Mouse (Mus musculus) frontal cortex, postnatal 25 days (tissue): Measurements from ENCODE around the gene Rnf123.

ENCODE experiments used
- DNase-seq, 2 experiments: peaks; one replicate each; pipeline ENCODE4 v3.0.0; 2022; ENCODE audit warnings: low spot score in 2 of 2

The Rnf123 gene

GRCm38 (mm10) chr9:108104766-108105548 is 21.8 kb upstream of the Rnf123 start:
- DNase-seq: no peak

GRCm38 (mm10) chr9:108099619-108100018 is 16.5 kb upstream of the Rnf123 start:
- DNase-seq: no peak

GRCm38 (mm10) chr9:108095949-108096712 is 13.0 kb upstream of the Rnf123 start:
- no peak for DNase-seq

GRCm38 (mm10) chr9:108095518-108095917 is 12.4 kb upstream of the Rnf123 start:
- DNase-seq: no peak

- DNase-seq: no peak
Measured at GRCm38 (mm10) chr9:108094998-108095411, 11.9 kb upstream of the Rnf123 start.

- DNase-seq: peak; percentile 73 to 76
Measured at GRCm38 (mm10) chr9:108094184-108094941, 11.2 kb upstream of the Rnf123 start, which contains the start of gene Apeh. Apeh (minus strand) TSS chr9:108094606.

GRCm38 (mm10) chr9:108093586-108093985 is 10.4 kb upstream of the Rnf123 start:
- DNase-seq: no peak

- no peak for DNase-seq
Measured at GRCm38 (mm10) chr9:108090611-108091120, 7.5 kb upstream of the Rnf123 start.

GRCm38 (mm10) chr9:108085261-108085660 is 2.1 kb upstream of the Rnf123 start:
- DNase-seq: no peak

- no peak for DNase-seq
Measured at GRCm38 (mm10) chr9:108083561-108083960, 415 bp upstream of the Rnf123 start.

GRCm38 (mm10) chr9:108082549-108082948 is 597 bp downstream of the Rnf123 start:
- DNase-seq: no peak

- no peak for DNase-seq
Measured at GRCm38 (mm10) chr9:108080168-108080567, 3.0 kb downstream of the Rnf123 start, which contains the start of gene Mst1. Mst1 (plus strand) TSS chr9:108080436.

- no peak for DNase-seq
Measured at GRCm38 (mm10) chr9:108073141-108073930, 9.8 kb downstream of the Rnf123 start.

- DNase-seq: no peak
Measured at GRCm38 (mm10) chr9:108072481-108072924, 10.6 kb downstream of the Rnf123 start.

GRCm38 (mm10) chr9:108071801-108072200 is 11.3 kb downstream of the Rnf123 start:
- DNase-seq: no peak

- no peak for DNase-seq
Measured at GRCm38 (mm10) chr9:108069529-108069928, 13.6 kb downstream of the Rnf123 start.

GRCm38 (mm10) chr9:108069007-108069406 is 14.1 kb downstream of the Rnf123 start:
- no peak for DNase-seq

GRCm38 (mm10) chr9:108067900-108068299 is 15.2 kb downstream of the Rnf123 start:
- peak; percentile 63 to 83 for DNase-seq

GRCm38 (mm10) chr9:108067199-108067598 is 15.9 kb downstream of the Rnf123 start:
- no peak for DNase-seq

- DNase-seq: peak in 1 of 2 experiments; percentile 55
Measured at GRCm38 (mm10) chr9:108065491-108066011, 17.6 kb downstream of the Rnf123 start.

- no peak for DNase-seq
Measured at GRCm38 (mm10) chr9:108063361-108063760, 19.8 kb downstream of the Rnf123 start.
